Mouse (Mus musculus) olfactory bulb, adult 2 months (tissue): ENCODE data around the gene Noxo1.

Experiments
- CTCF ChIP-seq: fragments of 200-500 bp; IDR thresholded peaks from 2 replicates; pipeline ENCODE4 v1.5.1; 2012; ENCODE audit warnings: low read depth, mild to moderate bottlenecking, low read length, moderate library complexity; ENCODE audit not compliant: insufficient read depth
- POLR2A ChIP-seq: fragments of 200-500 bp; IDR thresholded peaks from 2 replicates; pipeline ENCODE4 v1.6.1; 2012; ENCODE audit warnings: mild to moderate bottlenecking, low read depth, low read length, moderate library complexity; ENCODE audit not compliant: insufficient read depth

DNA sequence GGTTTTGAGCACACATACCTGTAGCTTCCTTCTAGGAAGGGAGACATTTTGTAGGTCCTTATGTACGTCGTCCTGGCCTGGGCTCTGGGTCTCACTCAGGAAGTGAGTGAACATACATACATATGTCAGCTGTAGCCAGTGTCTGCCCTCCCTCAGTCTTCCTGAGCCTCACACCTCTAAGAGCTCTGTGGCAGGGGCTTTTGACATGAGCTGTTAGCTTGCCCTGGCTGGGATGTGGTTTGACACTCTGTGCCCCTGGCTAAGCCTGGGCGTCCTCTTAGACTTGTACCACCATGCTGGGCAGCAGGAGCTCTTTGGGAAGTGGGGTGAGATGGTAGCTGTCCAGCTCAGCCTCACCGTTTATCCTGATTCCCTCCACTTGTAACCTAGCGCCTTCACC, 24.7 kb upstream of the Noxo1 start:
- TF ChIP-seq CTCF (no peak), POLR2A (no peak)
